Mouse (Mus musculus): ENCODE results near the gene 1500015O10Rik. TPM values are rescaled to one million over a fixed set of nuclear protein-coding genes. Genes with fewer than 3 reads are reported as not detected.

1500015O10Rik gene
- polyA plus RNA-seq, 1 experiment from 2014 or later: 13.5 TPM

- Histone ChIP-seq H3K9ac (replicated peaks; ENCODE audit: low read length) (no peak overlapping the region), H3K9me3 (ENCODE audit: control insufficient read depth, low read length) (0 out of 2 replicates have a peak, but pooled peaks cover 3% of the 10 kb centered on the region), H3K36me3 (ENCODE audit: control insufficient read depth, insufficient read depth, low read length) (peaks cover 22% of the 10 kb centered on the region), H3K27ac (replicated peaks; ENCODE audit: low read depth, low read length) (no peak overlapping the region), H3K4me1 (ENCODE audit: control insufficient read depth, insufficient read depth, low read length) (no peaks in the 10 kb centered on the region), H3K27me3 (ENCODE audit: control insufficient read depth, insufficient read depth, low read length) (no peaks in the 10 kb centered on the region), H3K4me2 (ENCODE audit: low read length) (no peak overlapping the region), H3K4me3 (replicated peaks; ENCODE audit: low read depth, low read length) (no peak overlapping the region)
- ATAC-seq (ENCODE audit: low FRiP score, low TSS enrichment) (0 out of 2 replicates have a peak, but pooled peaks have one; percentile 17), DNase-seq (no peak)
- WGBS: 72% methylated on average over 3 of the region's 3 CpGs
Observed at GRCm38 (mm10) chr1:43783186-43783585, 52.8 kb downstream of the 1500015O10Rik start.

GRCm38 (mm10) chr1:43785316-43785715 lies 54.9 kb downstream of the 1500015O10Rik start:
- Histone ChIP-seq H3K4me1 (ENCODE audit: control insufficient read depth, insufficient read depth, low read length) (no peaks in the 10 kb centered on the region), H3K27me3 (ENCODE audit: control insufficient read depth, insufficient read depth, low read length) (no peaks in the 10 kb centered on the region), H3K4me3 (replicated peaks; ENCODE audit: low read depth, low read length) (no peak overlapping the region), H3K9me3 (ENCODE audit: control insufficient read depth, low read length) (no peaks in the 10 kb centered on the region), H3K4me2 (ENCODE audit: low read length) (no peak overlapping the region), H3K36me3 (ENCODE audit: control insufficient read depth, insufficient read depth, low read length) (peaks cover 11% of the 10 kb centered on the region; the same call in 1 of the 2 replicates), H3K27ac (replicated peaks; ENCODE audit: low read depth, low read length) (no peak overlapping the region), H3K9ac (replicated peaks; ENCODE audit: low read length) (no peak overlapping the region)
- ATAC-seq (ENCODE audit: low FRiP score, low TSS enrichment): no peak
- no peak for DNase-seq
- 92% methylated on average over 5 of the region's 5 CpGs for WGBS

DNA sequence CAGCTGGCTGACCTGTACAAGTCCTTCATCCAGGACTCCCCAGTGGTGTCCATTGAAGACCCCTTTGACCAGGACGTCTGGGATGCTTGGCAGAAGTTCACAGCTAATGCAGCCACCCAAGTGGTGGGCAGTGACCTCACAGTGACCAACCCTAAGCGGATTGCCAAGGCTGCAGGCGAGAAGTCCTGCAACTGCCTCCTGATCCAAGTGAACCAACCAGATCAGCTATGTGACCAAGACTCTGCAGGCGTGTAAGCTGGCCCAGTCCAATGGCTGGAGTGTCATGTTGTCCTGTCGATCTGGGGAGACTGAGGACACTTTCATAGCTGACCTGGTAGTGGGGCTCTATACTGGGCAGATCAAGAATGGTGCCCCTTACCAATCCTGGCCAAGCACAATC lies 56.3 kb downstream of the 1500015O10Rik start:
- no peak for DNase-seq
- H3K27ac ChIP-seq (replicated peaks; ENCODE audit: low read depth, low read length): no peak overlapping the region
- WGBS: 93% methylated on average over 5 of the region's 5 CpGs

GRCm38 (mm10) chr1:43789765-43790164 lies 59.4 kb downstream of the 1500015O10Rik start:
- Histone ChIP-seq H3K27ac (replicated peaks; ENCODE audit: low read depth, low read length) (no peak overlapping the region), H3K4me2 (ENCODE audit: low read length) (no peak overlapping the region), H3K4me1 (ENCODE audit: control insufficient read depth, insufficient read depth, low read length) (no peaks in the 10 kb centered on the region), H3K27me3 (ENCODE audit: control insufficient read depth, insufficient read depth, low read length) (no peaks in the 10 kb centered on the region), H3K4me3 (replicated peaks; ENCODE audit: low read depth, low read length) (no peak overlapping the region), H3K9me3 (ENCODE audit: control insufficient read depth, low read length) (no peaks in the 10 kb centered on the region), H3K36me3 (ENCODE audit: control insufficient read depth, insufficient read depth, low read length) (peaks cover 7% of the 10 kb centered on the region; the same call in 1 of the 2 replicates), H3K9ac (replicated peaks; ENCODE audit: low read length) (no peak overlapping the region)
- no peak for ATAC-seq (ENCODE audit: low FRiP score, low TSS enrichment)
- DNase-seq: no peak
- WGBS: 88% methylated on average over 2 of the region's 2 CpGs

More for the DNA sequence above, 56.3 kb downstream of the 1500015O10Rik start:
- H3K9me3 ChIP-seq (ENCODE audit: control insufficient read depth, low read length): no peaks in the 10 kb centered on the region
- no peaks in the 10 kb centered on the region for H3K27me3 ChIP-seq (ENCODE audit: control insufficient read depth, insufficient read depth, low read length)
- peaks cover 7% of the 10 kb centered on the region; the same call in 1 of the 2 replicates for H3K36me3 ChIP-seq (ENCODE audit: control insufficient read depth, insufficient read depth, low read length)
- no peaks in the 10 kb centered on the region for H3K4me1 ChIP-seq (ENCODE audit: control insufficient read depth, insufficient read depth, low read length)
- H3K4me3 ChIP-seq (replicated peaks; ENCODE audit: low read depth, low read length): no peak overlapping the region
- H3K4me2 ChIP-seq (ENCODE audit: low read length): no peak overlapping the region
- no peak overlapping the region for H3K9ac ChIP-seq (replicated peaks; ENCODE audit: low read length)
- no peak for ATAC-seq (ENCODE audit: low FRiP score, low TSS enrichment)

Other genes with a start within 250 kb of the 1500015O10Rik start
- gene Uxs1, start 97.2 kb downstream of the 1500015O10Rik start, polyA plus RNA-seq (2014; fragmentation: Nextera tagmentation; extraction: Ambion mirVana): 13.9 and 14.8 TPM in 2 replicates
- 37.7 and 56.3 TPM in 2 replicates for gene Tpp2, start 203.0 kb downstream of the 1500015O10Rik start, polyA plus RNA-seq (2014; fragmentation: Nextera tagmentation; extraction: Ambion mirVana)

Measured in midbrain, embryonic 14.5 days (tissue).